Mouse (Mus musculus): ENCODE results near the gene Nudt14.

GRCm38 (mm10) chr12:112932647-112933046 lies 9.3 kb downstream of the Nudt14 start:
- TF ChIP-seq CTCF (IDR thresholded peaks at IDR 0.05) (no peak), EP300 (IDR thresholded peaks at IDR 0.05) (no peak)
